Mouse (Mus musculus): ENCODE data around the gene Rassf1.

Rassf1 gene

GRCm38 (mm10) chr9:107601275-107601674, 49.9 kb downstream of the Rassf1 start:
- DNase-seq (ENCODE audit: low read depth, low spot score): no peak

- no peak for DNase-seq (ENCODE audit: low read depth, low spot score)
These were observed 50.8 kb downstream of the Rassf1 start for GRCm38 (mm10) chr9:107602068-107602648.

GRCm38 (mm10) chr9:107603251-107603650, 51.9 kb downstream of the Rassf1 start:
- no peak for DNase-seq (ENCODE audit: low read depth, low spot score)

- DNase-seq (ENCODE audit: low read depth, low spot score): no peak
These were observed 53.8 kb downstream of the Rassf1 start for GRCm38 (mm10) chr9:107605041-107605661.

GRCm38 (mm10) chr9:107606591-107606990, 55.2 kb downstream of the Rassf1 start:
- no peak for DNase-seq (ENCODE audit: low read depth, low spot score)

GRCm38 (mm10) chr9:107607036-107607435, 55.7 kb downstream of the Rassf1 start:
- no peak for DNase-seq (ENCODE audit: low read depth, low spot score)

DNA sequence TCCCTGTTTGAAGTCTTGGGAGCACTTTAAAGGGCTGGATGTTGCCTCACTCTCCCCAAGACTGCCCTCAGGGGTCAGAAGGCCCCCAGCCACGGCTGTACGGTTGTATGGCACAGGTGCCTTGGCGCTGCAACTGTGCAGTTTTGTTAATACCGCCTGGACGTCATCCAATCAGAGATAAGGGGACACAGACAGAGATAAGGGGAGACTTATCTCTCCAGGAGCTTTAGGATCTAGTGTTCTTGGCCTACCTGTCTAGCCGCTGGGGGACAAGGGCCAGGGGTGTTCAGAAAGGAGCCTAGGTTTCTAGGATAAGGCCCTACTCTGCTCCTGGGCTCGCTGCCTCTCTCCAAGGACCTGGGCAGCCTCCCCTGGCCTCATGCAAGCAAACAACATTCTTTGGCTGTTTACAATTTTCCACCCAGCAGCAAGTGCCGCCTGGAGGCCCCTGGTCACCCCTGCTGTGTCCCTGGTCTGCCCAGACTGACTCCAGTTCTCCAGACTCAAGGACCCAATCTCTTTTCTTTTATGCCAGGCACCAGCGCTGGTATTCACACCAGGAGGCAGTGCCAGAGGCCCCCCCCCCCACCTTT, 56.4 kb downstream of the Rassf1 start:
- DNase-seq (ENCODE audit: low read depth, low spot score): no peak

- no peak for DNase-seq (ENCODE audit: low read depth, low spot score)
These were observed 57.5 kb downstream of the Rassf1 start, which contains the start of gene Sema3b for GRCm38 (mm10) chr9:107608741-107609432. Sema3b (minus strand) TSS chr9:107609229.

DNA sequence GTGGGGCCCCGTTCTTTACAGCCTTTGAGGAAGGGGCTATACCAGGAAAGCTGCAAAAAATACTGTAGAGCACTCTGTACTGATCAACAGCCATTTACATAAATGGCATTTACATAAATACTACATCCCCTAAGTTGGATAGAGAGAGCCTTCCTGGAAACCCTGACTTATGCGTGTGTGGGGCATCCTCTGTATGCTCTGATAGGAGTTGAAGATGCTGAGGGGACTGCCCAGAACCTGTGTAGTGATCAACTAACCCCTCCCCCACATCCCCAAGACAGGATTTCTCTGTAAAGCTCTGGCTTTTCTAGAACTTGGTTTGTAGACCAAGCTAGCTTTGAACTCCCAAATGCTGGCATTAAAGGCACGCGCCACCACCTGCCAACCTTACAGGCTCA, 58.1 kb downstream of the Rassf1 start:
- no peak for DNase-seq (ENCODE audit: low read depth, low spot score)

GRCm38 (mm10) chr9:107611456-107612190, 60.3 kb downstream of the Rassf1 start:
- DNase-seq (ENCODE audit: low read depth, low spot score): no peak

All from WW6 (cell line).